Mouse (Mus musculus) forebrain, embryonic 16.5 days (tissue): ENCODE results near the gene Vmn2r7. TPM values are rescaled to one million over a fixed set of nuclear protein-coding genes. Genes with fewer than 3 reads are reported as not detected.
"Not testable (repeated sequence)": the region's sequence is repeated elsewhere in the genome, so short reads cannot be mapped to it uniquely, and the experiment has no call there.

Source experiments
- ATAC-seq: fragments of 200-750 bp; cut with Nextera tagmentation; 2 replicates; pipeline ENCODE4 v1.8.0; 2017; ENCODE audit warnings: mild to moderate bottlenecking, moderate library complexity
- H3K27ac ChIP-seq: fragments of 300-500 bp; sonication (generic); 2 replicates; pipeline ENCODE4 v1.5.1; 2014; ENCODE audit warnings: low read length, control low read depth
- H3K27me3 ChIP-seq: fragments of 300-500 bp; sonication (generic); replicated peaks from 2 replicates; pipeline ENCODE4 v1.6.1; 2014; ENCODE audit warnings: low read length; ENCODE audit not compliant: control insufficient read depth, insufficient read depth
- H3K36me3 ChIP-seq: fragments of 300-500 bp; sonication (generic); 2 replicates; pipeline ENCODE4 v1.6.1; 2014; ENCODE audit not compliant: control insufficient read depth, insufficient read depth
- H3K4me1 ChIP-seq: fragments of 300-500 bp; sonication (generic); replicated peaks from 2 replicates; pipeline ENCODE4 v1.6.1; 2014; ENCODE audit warnings: low read length; ENCODE audit not compliant: control insufficient read depth, insufficient read depth
- H3K4me2 ChIP-seq: fragments of 300-500 bp; sonication (generic); 2 replicates; pipeline ENCODE4 v1.6.1; 2014; ENCODE audit warnings: mild to moderate bottlenecking, low read length, control low read depth
- H3K4me3 ChIP-seq: fragments of 300-500 bp; sonication (generic); replicated peaks from 2 replicates; pipeline ENCODE4 v1.5.1; 2014; ENCODE audit warnings: mild to moderate bottlenecking, low read length, control low read depth
- H3K9ac ChIP-seq: fragments of 300-500 bp; sonication (generic); replicated peaks from 2 replicates; pipeline ENCODE4 v1.6.1; 2014; ENCODE audit warnings: low read depth, low read length, control low read depth
- H3K9me3 ChIP-seq: fragments of 300-500 bp; sonication (generic); 2 replicates; pipeline ENCODE4 v1.6.1; 2016; ENCODE audit warnings: low read length; ENCODE audit not compliant: control insufficient read depth
- WGBS: fragments of 180-500 bp; shearing (Covaris S2); extraction: QIAGEN DNeasy Blood & Tissue Kit; methylation state at CpG from one replicate; pipeline ENCODE4 v1.1.7; 2014; 5-methylcytosine and 5-hydroxymethylcytosine counted together
- polyA plus RNA-seq: library from polyadenylated mRNA; unstranded; fragments of >200 nt; fragmentation: Nextera tagmentation; extraction: Ambion mirVana; gene quantifications from 2 replicates; pipeline ENCODE4 v1.2.1, GENCODE M21; 2015

Vmn2r7 gene
- not detected in 2 replicates for polyA plus RNA-seq

DNA sequence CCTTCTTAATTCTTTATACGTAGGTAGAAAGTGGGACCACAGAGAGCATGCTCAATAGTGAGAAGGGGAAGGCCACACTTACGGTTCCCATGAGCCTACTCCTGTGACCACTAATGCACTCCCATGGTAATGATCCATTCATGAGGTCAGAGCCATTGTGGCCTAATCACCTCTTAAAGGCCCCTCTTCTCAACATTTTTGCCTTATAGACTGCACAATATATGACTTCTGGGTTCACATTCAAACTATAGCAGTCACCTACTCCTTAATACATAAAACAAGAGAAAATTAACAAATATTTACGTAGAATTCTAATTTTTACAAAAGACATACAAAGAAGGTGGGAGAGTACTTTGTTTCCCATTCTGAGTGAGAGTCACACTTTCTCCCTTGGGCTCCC is at the start of gene Vmn2r7:
Gene Vmn2r7, minus strand, starts transcription at position 101 of the 400 bp plus-strand sequence.
- H3K4me1 ChIP-seq, H3K36me3 ChIP-seq, H3K27me3 ChIP-seq, H3K9me3 ChIP-seq, H3K27ac ChIP-seq, H3K9ac ChIP-seq, H3K4me2 ChIP-seq, H3K4me3 ChIP-seq, ATAC-seq: not testable (repeated sequence)
- WGBS = 88% methylated on average over 2 of the region's 3 CpGs

GRCm38 (mm10) chr3:64889725-64890124 is 45.2 kb upstream of the Vmn2r7 start:
- no peak overlapping the region for H3K9ac ChIP-seq
- H3K27ac ChIP-seq = no peak overlapping the region
- H3K4me2 ChIP-seq = no peak overlapping the region
- no peak for ATAC-seq
- no peaks in the 10 kb centered on the region for H3K4me1 ChIP-seq
- no peak overlapping the region for H3K4me3 ChIP-seq
- no peaks in the 10 kb centered on the region for H3K27me3 ChIP-seq
- 46% methylated on average over 1 of the region's 1 CpGs for WGBS
- no peaks in the 10 kb centered on the region for H3K9me3 ChIP-seq
- no peaks in the 10 kb centered on the region for H3K36me3 ChIP-seq

DNA sequence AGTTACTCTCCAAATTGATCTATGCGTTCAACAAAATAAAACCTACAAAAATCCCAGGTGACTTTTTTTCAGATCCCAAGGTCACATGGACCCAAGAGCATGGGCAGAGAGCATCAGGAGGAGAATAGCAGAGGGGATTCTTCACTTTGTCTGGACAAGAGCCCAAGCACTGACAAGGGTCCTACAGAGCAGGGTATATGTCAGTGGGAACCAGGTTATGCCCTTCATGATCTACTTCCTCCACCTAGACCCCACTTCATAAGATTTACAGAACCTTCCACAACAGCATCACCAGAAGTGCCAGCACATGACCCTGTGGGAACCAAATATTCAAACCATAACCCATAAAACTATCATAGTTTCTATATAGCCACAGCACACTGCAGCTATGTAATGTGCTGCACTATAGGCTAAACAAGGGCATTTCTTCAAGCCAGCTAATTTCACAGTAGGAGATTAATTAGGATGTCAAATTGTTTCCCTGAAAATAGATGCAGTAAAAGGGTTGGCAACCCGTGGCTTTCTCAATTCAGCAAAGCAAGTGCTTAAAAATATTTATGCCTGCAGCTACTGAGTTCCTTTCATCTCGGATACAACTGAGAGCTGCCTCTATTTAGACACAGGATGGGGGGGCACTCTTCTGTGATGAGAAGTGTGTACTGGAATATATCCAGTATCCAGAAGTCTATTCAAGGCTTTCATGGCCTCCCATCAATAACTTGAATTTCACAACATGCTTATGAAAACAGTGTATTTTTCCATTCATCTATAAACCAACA is 33.8 kb upstream of the Vmn2r7 start:
- H3K4me3 ChIP-seq = no peak overlapping the region
- H3K9me3 ChIP-seq = no peaks in the 10 kb centered on the region
- no peaks in the 10 kb centered on the region for H3K36me3 ChIP-seq
- no peaks in the 10 kb centered on the region for H3K27me3 ChIP-seq
- ATAC-seq = 0 out of 2 replicates have a peak, but pooled peaks have one; percentile 18
- no peak overlapping the region for H3K4me2 ChIP-seq
- WGBS = 36% methylated on average over 3 of the region's 3 CpGs
- H3K27ac ChIP-seq = no peak overlapping the region
- H3K4me1 ChIP-seq = no peaks in the 10 kb centered on the region
- H3K9ac ChIP-seq = no peak overlapping the region

- 64% methylated on average over 1 of the region's 1 CpGs for WGBS
Observed at GRCm38 (mm10) chr3:64876669-64877068, 32.1 kb upstream of the Vmn2r7 start.

DNA sequence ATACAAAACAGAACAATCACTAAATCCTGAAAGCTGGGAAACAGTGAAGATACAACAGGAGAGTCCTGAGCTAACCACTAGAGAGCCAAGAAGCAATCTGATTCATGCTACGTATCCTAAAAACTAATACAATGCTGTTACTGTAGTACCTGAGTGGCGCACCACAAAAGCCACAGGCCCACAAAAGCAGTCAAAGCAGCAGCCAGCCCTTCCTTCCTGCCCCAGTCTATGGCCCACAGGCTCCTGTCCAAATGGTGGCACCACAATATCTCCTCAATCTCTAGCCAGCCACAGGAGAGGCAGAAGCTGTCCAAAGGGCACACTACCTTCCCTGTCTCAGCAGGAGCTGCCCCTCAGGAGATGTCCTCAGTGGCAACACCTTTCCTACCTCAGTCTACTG is 1.7 kb downstream of the Vmn2r7 start:
- Histone ChIP-seq H3K4me2 (no peak overlapping the region), H3K36me3 (no peaks in the 10 kb centered on the region), H3K4me1 (no peaks in the 10 kb centered on the region), H3K9ac (no peak overlapping the region), H3K4me3 (no peak overlapping the region), H3K27me3 (no peaks in the 10 kb centered on the region), H3K27ac (no peak overlapping the region), H3K9me3 (no peaks in the 10 kb centered on the region)
- ATAC-seq = no peak
- 87% methylated on average over 2 of the region's 2 CpGs for WGBS

More at GRCm38 (mm10) chr3:64876669-64877068, 32.1 kb upstream of the Vmn2r7 start:
- H3K27me3 ChIP-seq = no peaks in the 10 kb centered on the region
- no peaks in the 10 kb centered on the region for H3K4me1 ChIP-seq
- no peak overlapping the region for H3K4me3 ChIP-seq
- no peak for ATAC-seq
- no peaks in the 10 kb centered on the region for H3K9me3 ChIP-seq
- H3K4me2 ChIP-seq = no peak overlapping the region
- no peak overlapping the region for H3K27ac ChIP-seq
- no peak overlapping the region for H3K9ac ChIP-seq
- no peaks in the 10 kb centered on the region for H3K36me3 ChIP-seq

GRCm38 (mm10) chr3:64842299-64842698 is 2.3 kb downstream of the Vmn2r7 start:
- no peaks in the 10 kb centered on the region for H3K4me1 ChIP-seq
- H3K9me3 ChIP-seq = no peaks in the 10 kb centered on the region
- H3K27ac ChIP-seq = no peak overlapping the region
- 10% methylated on average over 4 of the region's 4 CpGs for WGBS
- no peak overlapping the region for H3K9ac ChIP-seq
- H3K36me3 ChIP-seq = no peaks in the 10 kb centered on the region
- no peak overlapping the region for H3K4me3 ChIP-seq
- no peak for ATAC-seq
- no peaks in the 10 kb centered on the region for H3K27me3 ChIP-seq
- H3K4me2 ChIP-seq = no peak overlapping the region

GRCm38 (mm10) chr3:64831134-64831533 is 13.4 kb downstream of the Vmn2r7 start:
- no peaks in the 10 kb centered on the region for H3K36me3 ChIP-seq
- ATAC-seq = no peak
- no peak overlapping the region for H3K9ac ChIP-seq
- H3K4me3 ChIP-seq = no peak overlapping the region
- no peaks in the 10 kb centered on the region for H3K4me1 ChIP-seq
- no peak overlapping the region for H3K4me2 ChIP-seq
- WGBS = 14% methylated on average over 1 of the region's 1 CpGs
- no peaks in the 10 kb centered on the region for H3K9me3 ChIP-seq
- no peaks in the 10 kb centered on the region for H3K27me3 ChIP-seq
- no peak overlapping the region for H3K27ac ChIP-seq

GRCm38 (mm10) chr3:64791245-64791591 is 53.3 kb downstream of the Vmn2r7 start:
- no peak overlapping the region for H3K27ac ChIP-seq
- ATAC-seq = peak; percentile 38
- no peak overlapping the region for H3K9ac ChIP-seq
- H3K4me1 ChIP-seq = no peaks in the 10 kb centered on the region
- H3K36me3 ChIP-seq = no peaks in the 10 kb centered on the region
- 51% methylated on average over 6 of the region's 6 CpGs for WGBS
- no peak overlapping the region for H3K4me3 ChIP-seq
- H3K27me3 ChIP-seq = no peaks in the 10 kb centered on the region
- H3K4me2 ChIP-seq = no peak overlapping the region
- no peaks in the 10 kb centered on the region for H3K9me3 ChIP-seq

GRCm38 (mm10) chr3:64790509-64791244 is 53.9 kb downstream of the Vmn2r7 start:
- Histone ChIP-seq H3K4me1 (no peaks in the 10 kb centered on the region), H3K9me3 (no peaks in the 10 kb centered on the region), H3K27me3 (no peaks in the 10 kb centered on the region), H3K27ac (no peak overlapping the region), H3K36me3 (no peaks in the 10 kb centered on the region), H3K4me3 (no peak overlapping the region), H3K4me2 (no peak overlapping the region), H3K9ac (no peak overlapping the region)
- whole genome bisulfite sequencing = 52% methylated on average over 10 of the region's 10 CpGs
- ATAC-seq = peak; percentile 87
